Mouse (Mus musculus): Measurements from ENCODE around the gene Sult1d1. TPM values are rescaled to one million over a fixed set of nuclear protein-coding genes. Genes with fewer than 3 reads are reported as not detected.

The Sult1d1 gene
- not detected for total RNA-seq (2023)

DNA sequence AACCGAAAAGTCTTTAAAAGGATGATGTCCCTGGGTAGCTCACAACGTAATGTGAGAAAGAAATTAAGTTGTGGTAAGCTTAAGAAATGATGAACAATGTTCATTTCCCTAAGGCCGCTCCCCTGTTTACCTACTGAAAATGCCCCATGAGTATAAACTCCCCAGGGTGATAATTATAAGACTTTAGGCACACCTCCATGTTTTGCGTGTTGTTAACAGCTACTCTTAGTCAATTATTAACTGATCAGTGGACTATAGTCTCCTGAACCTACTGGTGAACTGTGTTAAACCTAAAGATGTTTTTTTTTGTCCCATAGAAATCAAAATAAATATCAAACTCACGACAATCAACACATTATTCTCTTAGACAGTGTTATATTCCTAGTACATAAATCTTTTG, at the start of gene Sult1d1:
Gene Sult1d1 (minus strand): TSS at position 183 of the 400 bp plus-strand sequence.

DNA sequence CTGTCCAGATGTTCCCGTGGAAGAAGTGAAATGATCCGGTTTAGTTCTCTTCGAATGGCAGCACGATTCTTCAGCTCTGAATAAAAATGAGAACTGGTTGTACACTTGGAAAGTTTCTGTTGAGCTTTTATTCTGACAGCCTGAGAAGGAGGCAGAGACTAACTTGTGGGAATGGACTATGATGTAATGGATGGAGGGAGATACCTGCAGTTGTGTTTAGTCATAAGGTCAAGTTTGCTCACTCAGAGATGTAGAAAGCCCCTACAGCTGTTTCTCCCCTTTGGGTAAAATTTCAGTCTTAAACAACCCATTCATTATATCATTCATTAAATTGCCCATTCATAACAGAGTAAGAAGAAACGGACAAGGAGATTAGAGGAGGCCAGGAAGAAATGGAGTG, 22.7 kb upstream of the Sult1d1 start, which contains the start of gene Sult1e1:
Gene Sult1e1 (minus strand): TSS at position 101 of the 400 bp plus-strand sequence.

DNA sequence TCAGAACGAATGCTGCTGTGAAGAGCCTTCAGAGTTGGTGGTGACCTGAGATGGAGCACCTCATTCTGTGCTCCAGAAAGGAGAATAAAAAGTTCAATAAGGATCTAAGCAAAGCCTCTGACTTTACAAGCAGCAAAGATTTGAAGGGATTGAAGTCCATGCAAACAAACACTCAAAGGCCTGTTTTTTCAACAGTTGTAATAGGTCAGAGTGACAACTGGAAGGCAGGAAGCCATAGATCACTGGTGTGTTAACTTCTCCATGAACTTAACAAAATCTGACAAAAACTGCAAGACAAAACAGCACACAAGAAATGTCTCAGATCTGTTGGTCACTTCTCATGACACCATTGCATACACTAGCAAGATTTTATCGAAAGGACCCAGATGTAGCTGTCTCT, 30.7 kb downstream of the Sult1d1 start, which contains the start of gene Sult1b1:
Gene Sult1b1 (minus strand): TSS at position 85 of the 400 bp plus-strand sequence.

Other genes starting within 250 kb of the Sult1d1 start
- not detected for gene Ugt2a3, start 231.8 kb downstream of the Sult1d1 start, total RNA-seq (2023)
- not detected for gene Ugt2b38, start 144.8 kb downstream of the Sult1d1 start, total RNA-seq (2023)
- not detected for gene Ugt2a2, start 86.8 kb downstream of the Sult1d1 start, total RNA-seq (2023)
- gene Gm43638, start 82.2 kb downstream of the Sult1d1 start, total RNA-seq (2023) = not detected
- not detected for gene Ugt2a1, start 78.2 kb downstream of the Sult1d1 start, total RNA-seq (2023)
- not detected for gene Sult1b1, start 30.8 kb downstream of the Sult1d1 start, total RNA-seq (2023)
- not detected for gene Sult1e1, start 22.6 kb upstream of the Sult1d1 start, total RNA-seq (2023)
- not detected for gene Csn1s1, start 97.2 kb upstream of the Sult1d1 start, total RNA-seq (2023)
- gene Csn2, start 130.6 kb upstream of the Sult1d1 start, total RNA-seq (2023) = not detected
- not detected for gene Csn1s2a, start 205.5 kb upstream of the Sult1d1 start, total RNA-seq (2023)
- gene Csn1s2b, start 239.1 kb upstream of the Sult1d1 start, total RNA-seq (2023) = not detected